Mouse (Mus musculus) thymus, postnatal 0 days (tissue): Measurements from ENCODE around the gene Ntm. TPM values are rescaled to one million over a fixed set of nuclear protein-coding genes. Genes with fewer than 3 reads are reported as not detected.

ENCODE experiments used
- DNase-seq: peaks from one replicate; pipeline ENCODE4 v3.0.0-alpha.2; 2015; ENCODE audit warnings: low spot score
- polyA plus RNA-seq: library from polyadenylated mRNA; unstranded; fragments of >200 nt; fragmentation: Nextera tagmentation; extraction: Ambion mirVana; gene quantifications from 2 replicates; pipeline ENCODE4 v1.2.1, GENCODE M21; 2015

Ntm gene
- polyA plus RNA-seq, 1 experiment from 2014 or later, result 0.74 TPM

DNA sequence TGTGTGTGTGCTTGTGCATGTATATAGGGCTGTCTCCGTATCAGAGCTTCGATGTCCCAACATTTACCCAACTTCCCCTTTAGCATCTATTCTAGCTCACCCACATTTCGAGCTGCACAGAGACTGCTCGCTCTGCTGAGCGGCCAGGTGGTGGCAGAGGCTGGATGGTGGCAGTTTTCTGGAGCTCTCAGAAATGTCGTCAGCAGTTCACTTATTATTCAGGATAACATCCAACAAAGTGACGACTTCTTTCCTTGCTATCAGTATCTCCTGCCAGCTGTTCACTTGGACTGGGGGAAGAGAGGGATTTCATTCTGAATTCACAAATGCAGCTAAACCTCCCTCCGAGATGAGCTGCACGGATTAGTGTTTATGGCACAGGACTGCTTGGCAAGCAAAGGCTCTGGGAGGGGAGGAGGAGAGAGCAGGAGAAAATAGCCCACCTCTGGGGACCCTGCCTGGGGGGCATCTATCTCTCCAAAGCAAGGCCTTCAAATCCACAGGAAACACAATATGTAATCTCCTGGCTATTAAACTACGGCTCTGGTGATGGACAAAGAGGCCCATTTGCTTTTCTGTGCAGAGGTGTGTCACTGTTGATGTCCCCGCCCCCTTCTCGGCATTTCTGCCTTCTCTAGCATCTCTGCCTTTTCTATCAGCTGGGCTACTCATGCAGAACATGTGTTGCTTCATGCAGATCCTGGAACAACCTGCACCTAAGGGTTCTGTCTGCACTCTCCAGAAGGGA, 159.8 kb downstream of the Ntm start:
- no peak for DNase-seq

DNA sequence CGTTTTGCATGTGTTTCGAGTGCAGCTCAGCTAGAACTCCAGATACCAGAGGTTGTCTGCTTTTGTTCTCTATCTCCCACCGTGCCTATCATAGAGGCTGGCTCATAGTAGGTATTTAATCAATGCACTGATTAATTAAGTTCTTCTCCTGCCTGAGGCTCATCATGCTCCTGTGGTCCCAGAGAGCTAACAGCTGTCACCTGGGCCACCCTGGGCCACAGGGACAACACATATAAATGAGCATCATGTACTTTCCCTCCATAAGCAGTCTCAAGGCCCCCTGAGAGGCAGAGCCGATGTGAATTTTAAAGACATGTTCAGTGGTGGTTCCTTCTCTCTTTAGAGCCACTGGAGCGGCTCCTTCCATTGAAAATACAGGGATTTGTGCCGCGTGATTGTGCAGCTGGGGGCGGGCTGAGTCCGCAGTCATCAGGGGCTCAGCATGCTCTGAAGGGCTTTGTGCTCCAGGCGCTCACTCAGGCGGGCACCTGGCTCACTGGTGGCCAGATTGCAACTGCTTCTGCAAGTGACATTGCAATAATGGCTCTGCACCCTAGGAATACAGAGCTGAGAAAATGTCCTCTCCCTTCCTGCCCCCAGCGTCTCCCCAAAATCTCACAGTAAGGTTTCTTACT, 160.8 kb downstream of the Ntm start:
- no peak for DNase-seq

DNA sequence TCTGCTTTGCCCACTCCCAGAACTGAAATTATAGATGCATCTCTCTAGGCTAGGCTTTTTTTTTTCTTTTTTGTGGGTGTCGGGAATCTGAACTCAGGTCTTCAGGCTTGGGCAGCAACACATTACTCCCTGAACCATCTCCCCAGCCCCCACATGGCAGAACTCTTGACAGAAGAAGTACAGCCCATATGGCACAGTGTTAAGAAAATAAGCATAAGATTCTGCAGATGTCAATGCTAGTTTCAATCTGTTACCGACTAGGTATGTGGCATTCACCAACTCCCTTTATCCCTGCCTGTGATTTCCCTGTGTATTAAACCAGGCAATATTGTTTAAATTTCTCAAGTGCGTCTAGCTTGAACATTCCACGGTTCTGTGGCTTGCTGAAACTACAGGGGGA, 166.7 kb downstream of the Ntm start:
- no peak for DNase-seq

DNA sequence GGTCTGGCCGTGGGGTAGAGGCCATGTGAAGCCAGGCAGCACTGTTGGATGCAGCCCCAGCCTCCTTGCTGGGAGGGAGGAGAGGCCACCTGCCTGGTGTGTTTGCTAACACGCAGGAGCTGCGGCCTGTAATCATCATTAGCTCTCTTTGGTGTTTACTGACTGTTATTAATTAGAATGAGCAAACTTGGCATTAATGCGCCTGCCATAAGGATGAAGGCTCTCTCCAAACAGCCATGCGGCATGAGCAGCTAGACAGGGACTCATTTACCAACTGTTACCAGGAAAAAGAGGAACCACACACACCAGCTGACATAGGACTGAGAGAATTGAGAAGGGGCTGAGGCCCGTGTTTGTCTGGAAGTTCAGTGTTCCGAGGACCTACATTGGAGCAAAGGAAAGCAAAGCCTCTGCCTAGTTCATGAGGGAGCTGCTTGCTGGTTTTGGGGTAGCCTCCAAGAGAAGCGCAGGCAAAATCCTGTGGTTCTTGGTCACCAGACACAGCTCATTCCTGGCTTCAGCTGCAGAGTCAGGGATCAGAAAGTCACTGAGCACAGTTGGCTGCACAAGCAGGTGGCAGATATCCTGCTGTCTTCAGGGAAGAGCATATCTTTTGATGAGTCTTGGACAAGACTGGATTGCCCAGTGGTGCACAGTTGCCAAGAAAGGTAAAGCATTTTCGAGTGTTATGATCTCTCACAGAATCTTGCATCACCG, 171.6 kb downstream of the Ntm start:
- no peak for DNase-seq

DNA sequence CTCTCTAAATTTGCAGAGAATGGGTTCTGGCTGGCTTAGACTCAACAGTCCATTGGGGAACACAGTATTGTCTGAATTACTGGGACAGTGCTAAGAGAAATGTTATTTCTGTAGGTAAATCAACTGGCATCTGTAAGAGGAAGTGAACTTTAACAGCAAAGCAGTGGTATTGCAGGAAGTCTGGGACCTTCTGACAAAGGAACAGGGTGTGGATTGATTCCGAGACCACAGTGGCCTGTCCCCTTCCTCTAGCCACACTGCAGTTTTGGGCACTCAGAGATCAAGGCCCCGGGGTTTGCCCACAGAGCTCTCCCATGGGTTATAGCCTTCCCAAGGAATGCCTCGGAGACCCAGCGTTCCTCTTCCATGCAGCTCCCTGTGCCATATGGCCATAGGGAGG, 172.9 kb downstream of the Ntm start:
- DNase-seq, result no peak

DNA sequence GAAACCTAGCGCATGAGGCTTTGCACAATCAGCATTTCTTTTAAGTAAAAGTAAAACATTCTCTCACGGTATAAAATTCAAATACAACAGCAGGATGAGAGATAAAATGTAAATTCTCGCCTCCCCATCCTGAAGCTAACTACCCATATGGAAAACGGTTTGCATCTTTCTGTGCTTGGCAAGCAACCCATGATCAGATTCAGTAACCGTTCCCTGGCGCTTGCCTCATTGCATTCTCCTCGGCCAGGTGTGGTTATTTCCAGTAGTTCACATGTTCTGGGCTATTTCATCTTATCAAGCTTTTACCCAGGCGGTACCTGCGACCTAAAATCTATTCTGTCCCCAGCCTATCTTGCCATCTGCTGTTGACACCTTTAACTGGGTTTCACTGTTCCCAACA, 174.1 kb downstream of the Ntm start:
- DNase-seq, result no peak

DNA sequence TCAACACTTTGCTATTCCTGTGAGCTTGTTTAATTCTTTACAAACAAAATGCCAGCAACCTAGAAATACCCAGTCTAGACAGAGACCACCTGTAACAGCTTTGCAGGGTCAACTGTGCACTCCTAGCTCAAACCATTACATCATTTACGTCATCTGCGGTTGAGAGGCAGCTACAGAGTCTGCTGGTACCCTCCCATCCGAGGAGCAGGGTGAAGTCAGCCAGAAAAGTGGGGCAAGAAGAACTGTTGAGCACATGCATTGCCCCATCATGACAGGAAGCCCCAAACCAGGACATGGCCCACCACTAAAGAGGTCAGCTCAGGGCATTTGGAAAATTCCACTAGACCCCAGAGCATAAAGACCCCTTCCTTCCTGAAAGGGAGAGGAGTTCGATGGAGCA, 175.5 kb downstream of the Ntm start:
- no peak for DNase-seq

DNA sequence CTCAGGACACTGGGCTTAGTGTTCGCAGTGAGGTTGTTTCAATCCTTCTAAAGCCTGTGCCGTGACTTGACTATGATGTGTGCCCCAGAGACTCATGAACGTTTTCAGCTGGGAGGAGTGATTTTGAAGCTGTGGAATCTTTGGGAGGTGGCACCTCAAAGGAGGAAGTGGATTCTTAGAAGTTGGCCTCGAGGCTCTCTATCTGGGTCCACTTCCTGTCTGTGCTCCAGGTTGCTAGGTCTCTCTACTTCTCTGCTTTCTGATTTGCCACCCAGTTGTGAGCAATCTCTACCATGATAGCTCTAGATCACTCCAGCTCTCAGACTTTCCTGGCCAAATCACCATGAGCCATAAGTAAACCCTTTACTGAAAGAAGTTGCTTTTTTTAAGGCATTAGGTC, 180.2 kb downstream of the Ntm start:
- no peak for DNase-seq

DNA sequence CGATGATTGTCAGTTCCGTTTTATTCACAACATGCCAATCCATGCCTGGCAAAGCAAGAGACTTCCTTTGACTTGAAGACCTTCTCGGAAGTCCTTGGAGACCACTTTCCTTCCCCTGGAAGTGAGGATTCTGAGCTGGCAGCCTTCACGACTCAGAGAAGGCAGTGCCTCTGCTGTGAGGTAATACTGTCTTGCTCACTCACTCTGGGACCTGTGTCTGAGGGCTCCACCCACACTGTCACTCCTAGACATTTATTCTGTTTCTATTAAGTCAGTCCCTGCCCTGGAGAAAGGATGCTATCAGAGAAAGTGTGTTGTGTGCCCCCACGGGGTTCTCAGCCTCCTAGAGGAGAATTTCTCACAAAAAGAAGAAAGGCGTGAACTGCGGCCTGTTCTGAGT, 183.2 kb downstream of the Ntm start:
- no peak for DNase-seq

DNA sequence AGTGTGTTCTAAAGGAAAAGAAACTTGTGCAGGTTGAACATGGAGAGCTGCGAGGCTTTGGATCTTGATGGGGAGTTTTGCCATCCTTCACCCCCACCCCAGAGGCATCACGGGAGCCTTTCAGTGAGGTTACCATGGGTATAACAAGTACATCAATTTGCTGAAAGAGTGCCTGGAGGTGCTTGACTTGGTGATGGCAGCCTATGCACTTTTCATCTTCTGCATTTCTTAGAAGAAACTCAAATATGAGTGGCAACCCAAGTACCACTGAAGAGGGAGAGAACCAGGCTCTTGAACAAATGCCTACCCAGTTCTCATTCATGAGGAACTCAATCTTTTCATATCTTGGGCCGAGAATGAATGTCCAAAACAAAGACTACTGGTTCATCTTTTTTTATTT, 186.0 kb downstream of the Ntm start:
- DNase-seq, result no peak

DNA sequence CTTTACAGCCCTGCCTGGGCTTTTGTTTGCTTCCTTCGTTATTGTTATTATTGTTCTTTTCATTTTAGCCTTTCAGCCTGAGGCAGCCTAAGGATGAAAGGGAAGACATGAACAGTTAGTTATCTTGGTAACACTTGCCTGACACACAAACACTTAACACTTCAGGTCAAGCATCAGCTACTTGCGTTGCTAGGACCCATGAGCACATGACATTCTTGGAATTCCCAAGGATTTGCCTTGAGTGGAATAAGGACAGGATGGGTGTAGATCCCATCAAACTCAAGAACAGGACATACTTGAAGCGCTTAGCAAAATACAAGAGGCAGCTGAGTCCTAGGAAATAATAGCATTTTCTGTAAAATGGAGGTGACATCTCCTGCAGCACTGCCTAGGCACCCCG, 186.4 kb downstream of the Ntm start:
- DNase-seq, result no peak

DNA sequence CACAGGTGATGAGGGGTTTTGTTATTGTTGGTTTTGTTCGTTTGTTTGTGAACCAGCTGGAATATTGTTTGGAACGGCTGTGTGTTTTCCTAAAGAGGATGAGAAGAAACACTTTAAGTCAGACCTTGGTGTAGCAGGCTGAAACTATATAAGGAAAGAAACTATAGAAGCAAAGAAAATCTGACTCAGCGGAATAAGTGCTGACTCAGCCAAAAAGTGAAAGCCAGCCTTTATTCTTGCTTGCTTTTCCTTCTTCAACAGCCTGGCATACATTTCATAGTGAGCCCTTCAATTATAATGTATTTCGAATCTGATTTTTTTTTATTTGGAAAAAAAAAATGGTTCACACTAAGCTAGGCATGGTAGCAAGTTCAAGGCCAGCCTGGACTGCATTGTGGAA, 186.9 kb downstream of the Ntm start:
- no peak for DNase-seq

DNA sequence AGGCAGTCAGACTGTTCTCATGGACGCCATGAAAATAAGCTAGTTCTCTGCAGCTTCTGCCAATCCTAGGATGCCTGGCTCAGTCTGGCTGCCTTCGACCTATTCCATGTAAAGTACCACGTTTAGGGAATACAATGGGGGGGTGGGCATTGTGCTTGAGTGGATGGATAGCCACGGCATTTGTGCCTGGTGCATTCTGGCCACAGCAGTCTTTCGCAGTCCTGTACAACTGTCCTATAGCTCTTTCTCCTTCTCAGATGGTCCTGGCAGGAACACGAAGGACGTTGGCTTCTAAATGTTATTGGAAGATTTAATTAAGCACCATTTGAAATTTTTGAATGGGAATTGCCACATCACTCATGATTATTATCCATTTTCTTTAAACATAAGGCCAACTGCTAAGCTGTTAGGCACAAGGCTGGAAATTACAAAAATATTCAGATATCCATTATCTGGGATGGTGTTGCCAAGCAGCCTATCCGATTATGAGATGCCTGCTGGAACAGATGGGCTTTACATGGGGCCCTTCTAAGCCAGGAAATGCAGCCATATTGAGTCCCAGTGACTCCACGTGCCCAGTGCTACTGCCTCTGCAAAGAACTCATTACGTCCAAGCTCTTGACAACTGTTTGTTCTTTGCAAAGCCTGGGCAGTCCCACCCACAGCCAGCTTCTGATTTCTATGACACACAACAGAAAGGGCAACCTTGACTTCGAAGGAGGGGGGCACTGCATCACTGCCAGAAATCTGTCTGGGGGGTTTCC, 190.1 kb downstream of the Ntm start:
- no peak for DNase-seq

DNA sequence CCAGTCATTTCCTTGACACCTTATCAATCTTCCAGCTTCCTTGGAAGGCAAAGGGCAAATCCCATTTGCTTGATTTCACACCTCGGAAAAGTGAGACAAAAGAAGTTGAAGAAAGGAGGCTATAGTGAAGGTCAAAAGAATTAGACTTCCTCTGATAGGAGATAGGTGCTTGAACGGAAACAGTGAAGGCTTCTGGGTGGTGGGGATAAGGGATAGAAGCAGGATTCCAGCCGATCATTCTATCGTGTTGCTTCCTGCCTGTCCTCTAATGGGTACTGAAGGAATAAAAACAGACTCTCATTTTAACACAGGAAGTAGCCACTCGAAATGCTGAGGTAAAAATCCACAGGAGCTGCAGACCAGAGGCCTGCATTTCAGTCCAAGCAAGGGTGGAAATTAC, 191.1 kb downstream of the Ntm start:
- DNase-seq, result no peak

DNA sequence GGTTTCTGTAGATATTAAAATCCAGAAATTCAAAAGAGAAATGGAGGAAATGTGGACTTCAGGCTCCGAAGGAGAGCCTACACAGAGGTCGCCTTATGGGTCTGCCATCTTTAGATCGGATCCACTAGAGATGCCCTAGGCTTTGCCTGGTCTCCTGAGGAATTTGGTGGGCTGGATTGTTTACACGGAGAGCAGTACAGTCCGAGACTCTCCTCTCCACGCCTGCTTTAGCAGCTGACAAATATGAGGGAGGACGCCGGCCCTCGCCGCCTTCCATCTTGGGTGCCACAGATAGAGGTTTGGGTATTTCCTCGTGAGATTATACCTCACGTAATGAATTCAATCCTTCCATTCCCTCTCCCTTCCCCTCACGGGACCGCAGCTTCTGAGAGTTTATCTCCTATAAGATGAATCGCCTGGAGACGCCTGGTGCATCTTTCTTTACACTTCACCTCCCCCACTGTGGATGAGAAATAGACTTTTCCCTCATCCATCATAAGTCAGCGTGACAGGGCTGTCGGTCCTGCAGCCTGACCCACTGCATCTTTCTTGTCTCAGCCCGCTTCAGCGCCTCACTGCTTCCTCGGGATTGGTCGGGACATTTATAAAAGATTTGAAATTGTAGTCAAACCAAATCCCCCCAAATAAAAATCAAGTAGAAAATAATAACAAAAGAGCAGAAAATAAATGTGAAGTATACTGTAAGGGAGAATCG, 191.7 kb downstream of the Ntm start:
- DNase-seq, result no peak

DNA sequence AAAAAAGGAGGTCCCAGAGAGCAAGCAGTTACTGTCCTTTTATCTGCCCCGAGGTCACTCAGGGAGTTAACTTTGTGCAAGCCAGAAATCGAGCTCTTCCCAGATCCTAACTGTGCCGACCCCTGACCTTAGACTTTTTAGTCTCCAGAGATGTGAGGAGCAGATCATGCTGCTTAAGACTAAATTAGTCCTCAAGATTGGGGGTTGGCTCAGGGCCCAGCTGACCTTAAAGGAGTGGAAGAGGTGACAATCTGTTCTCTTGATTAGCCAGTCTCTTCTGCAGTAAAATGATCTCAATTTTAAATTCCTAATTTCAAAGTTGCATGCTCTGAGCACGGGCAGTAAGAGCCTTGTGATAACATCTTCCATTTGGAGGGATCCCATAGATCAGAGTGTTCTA, 193.6 kb downstream of the Ntm start:
- DNase-seq, result no peak

DNA sequence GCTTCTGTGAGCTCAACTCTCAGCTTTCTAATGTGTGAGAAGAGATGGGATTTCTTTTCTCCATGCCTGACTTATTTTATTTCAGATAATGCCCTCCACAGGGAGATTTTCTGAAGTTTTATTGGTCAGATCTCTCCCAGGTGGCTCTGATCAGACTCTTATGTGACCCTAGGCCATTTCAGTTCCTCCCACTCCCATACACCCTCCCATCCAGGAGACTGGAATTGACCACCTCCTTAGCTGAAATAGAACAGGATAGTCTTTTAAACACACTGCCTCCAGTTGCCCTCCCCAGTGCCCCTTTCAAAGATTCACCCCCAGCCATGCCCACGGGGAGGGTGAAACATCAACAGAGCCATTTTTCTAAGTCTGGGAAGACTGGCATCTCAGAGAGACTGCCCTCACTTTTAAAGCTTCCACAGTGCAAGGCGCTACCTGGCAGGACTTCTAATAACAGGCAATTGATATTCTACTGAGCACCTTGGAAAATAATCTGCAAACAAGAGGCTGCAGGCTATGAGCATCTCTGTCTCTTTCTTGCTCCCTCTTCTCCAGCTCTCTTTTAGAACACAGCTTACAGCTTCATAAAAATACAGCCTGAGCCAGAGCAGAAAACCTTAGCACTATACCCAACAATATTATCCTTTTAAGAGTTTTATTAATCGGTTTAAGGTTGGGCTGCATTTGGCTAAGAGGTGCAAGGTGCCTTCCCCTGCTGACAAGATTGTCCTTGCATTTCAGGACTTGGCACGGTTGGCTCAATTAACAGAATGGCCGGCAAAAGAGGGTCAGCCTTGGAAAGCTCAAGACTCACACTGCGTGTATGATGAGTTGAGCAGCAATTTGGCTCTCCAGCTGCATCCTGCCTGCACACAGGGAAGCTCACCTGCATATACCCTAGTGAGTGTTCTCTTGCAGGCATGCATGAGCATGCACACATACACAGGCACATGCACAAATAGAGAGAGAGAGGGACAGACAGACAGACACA, 196.7 kb downstream of the Ntm start:
- DNase-seq, result no peak

DNA sequence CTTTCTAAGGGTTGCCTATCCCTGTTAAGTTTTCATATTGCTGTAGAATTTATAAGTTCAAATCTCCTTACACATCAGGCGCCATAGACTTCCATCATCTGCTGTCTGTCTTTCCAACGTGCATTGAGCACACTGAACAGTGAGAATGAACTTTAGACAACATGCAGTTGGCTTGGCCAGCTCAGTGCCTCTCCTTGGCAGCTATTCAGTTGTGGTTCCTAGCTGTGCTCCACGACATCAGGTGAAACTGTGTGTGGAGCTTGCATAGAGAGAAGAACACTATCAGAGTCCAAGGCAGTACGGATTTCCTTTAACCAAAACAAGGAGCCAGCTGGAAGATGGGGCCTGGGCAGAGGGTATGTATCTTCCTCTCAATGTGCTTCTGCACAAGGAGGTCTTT, 199.6 kb downstream of the Ntm start:
- no peak for DNase-seq

DNA sequence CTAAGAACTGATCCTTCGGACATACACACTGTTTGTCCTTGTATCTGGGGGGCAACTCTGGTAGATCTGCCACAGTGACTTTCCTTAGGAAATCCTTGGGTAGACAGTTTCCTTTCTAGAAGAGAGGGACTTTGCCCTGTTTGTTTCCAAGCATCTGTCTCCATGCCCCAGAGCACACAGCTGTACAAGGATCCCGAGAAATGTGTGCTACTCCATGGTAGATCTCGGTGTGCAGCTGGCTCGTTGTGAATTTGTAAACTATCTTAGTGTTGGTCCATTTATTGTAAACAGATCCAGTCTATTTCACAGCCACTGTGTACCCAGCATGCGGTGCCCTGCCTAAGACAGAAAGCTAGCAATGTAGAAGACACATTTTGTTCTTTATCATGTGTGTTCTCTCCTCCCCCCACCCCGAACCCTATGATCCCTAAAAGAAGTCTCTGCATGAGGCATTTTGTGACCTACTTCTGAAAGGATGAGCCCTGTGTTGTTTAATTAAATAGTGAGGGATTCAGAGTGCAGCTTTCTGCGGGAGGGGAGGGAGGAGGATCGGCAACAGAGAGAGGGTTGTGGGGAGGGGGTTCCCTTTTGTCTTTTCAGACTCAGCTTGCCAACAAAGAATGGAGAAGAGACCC, 200.9 kb downstream of the Ntm start:
- DNase-seq, result no peak

DNA sequence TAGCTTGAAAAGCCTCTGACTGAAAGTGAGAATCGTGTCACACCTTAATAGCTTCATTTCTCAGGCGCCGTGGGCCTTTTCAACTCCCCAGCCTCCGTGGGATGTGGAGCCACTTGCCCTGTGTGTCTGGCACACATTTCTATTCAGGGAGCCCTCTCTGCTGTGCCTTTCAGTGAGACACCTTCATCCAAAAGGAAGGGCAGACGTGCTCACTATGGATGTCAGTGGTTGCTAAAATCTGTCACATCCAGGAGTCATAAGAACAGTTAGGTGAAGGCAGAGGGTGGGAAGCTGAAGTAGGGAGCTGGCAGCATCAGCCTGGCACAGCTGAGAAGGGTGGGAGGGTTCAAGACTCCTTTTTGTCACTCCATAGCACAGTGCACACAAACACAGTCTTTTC, 201.4 kb downstream of the Ntm start:
- DNase-seq, result no peak
